Mouse (Mus musculus) spleen, postnatal 4 days (tissue): ENCODE results near the gene Fads2.

Source experiments
- DNase-seq, 2 experiments: peaks; one replicate each; pipeline ENCODE4 v3.0.0; 2022; ENCODE audit warnings: low spot score in 2 of 2

The Fads2 gene

GRCm38 (mm10) chr19:10041388-10042148 is 60.0 kb downstream of the Fads2 start, which contains the start of gene Fads3:
Gene Fads3, plus strand, starts transcription at chr19:10041569.
- DNase-seq, result peak; percentile 76 to 86

- no peak for DNase-seq
Observed at GRCm38 (mm10) chr19:10040866-10041387, 60.6 kb downstream of the Fads2 start.

GRCm38 (mm10) chr19:10039615-10040014 is 61.9 kb downstream of the Fads2 start:
- no peak for DNase-seq

GRCm38 (mm10) chr19:10038910-10039309 is 62.6 kb downstream of the Fads2 start:
- no peak for DNase-seq

GRCm38 (mm10) chr19:10038364-10038763 is 63.2 kb downstream of the Fads2 start:
- no peak for DNase-seq

GRCm38 (mm10) chr19:10037534-10037933 is 64.0 kb downstream of the Fads2 start:
- no peak for DNase-seq

GRCm38 (mm10) chr19:10034785-10035447 is 66.6 kb downstream of the Fads2 start:
- peak; percentile 87 to 97 for DNase-seq

- DNase-seq, result no peak
Observed at GRCm38 (mm10) chr19:10034356-10034755, 67.2 kb downstream of the Fads2 start.

GRCm38 (mm10) chr19:10033211-10033973 is 68.2 kb downstream of the Fads2 start:
- DNase-seq, result peak; percentile 68 to 83

GRCm38 (mm10) chr19:10029746-10030145 is 71.8 kb downstream of the Fads2 start:
- no peak for DNase-seq

GRCm38 (mm10) chr19:10025169-10025875 is 76.2 kb downstream of the Fads2 start:
- DNase-seq, result no peak

- no peak for DNase-seq
Observed at GRCm38 (mm10) chr19:10023304-10023758, 78.2 kb downstream of the Fads2 start.

- DNase-seq, result no peak
Observed at GRCm38 (mm10) chr19:10022414-10023303, 78.9 kb downstream of the Fads2 start.

- no peak for DNase-seq
Observed at GRCm38 (mm10) chr19:10021981-10022380, 79.6 kb downstream of the Fads2 start.

GRCm38 (mm10) chr19:10019214-10019760 is 82.3 kb downstream of the Fads2 start:
- no peak for DNase-seq

- DNase-seq, result no peak
Observed at GRCm38 (mm10) chr19:10018527-10018818, 83.1 kb downstream of the Fads2 start.

GRCm38 (mm10) chr19:10017637-10018526 is 83.7 kb downstream of the Fads2 start:
- peak; percentile 93 to 96 for DNase-seq

- peak; percentile 47 to 69 for DNase-seq
Observed at GRCm38 (mm10) chr19:10016151-10016550, 85.4 kb downstream of the Fads2 start.

GRCm38 (mm10) chr19:10015442-10015841 is 86.1 kb downstream of the Fads2 start:
- DNase-seq, result no peak
